Mouse (Mus musculus): ENCODE data around the gene Gstp2.

GRCm38 (mm10) chr19:4081394-4081793 is 35.6 kb upstream of the Gstp2 start, which contains the start of gene Cabp2:
- TF ChIP-seq EP300 (IDR thresholded peaks at IDR 0.05; ENCODE audit: low read depth) (no peak), CTCF (IDR thresholded peaks at IDR 0.05; ENCODE audit: low read depth) (no peak)

Measured in liver, postnatal 0 days (tissue).